ENCODE assay signal across 8 mouse cellular contexts in the genomic region with DNA sequence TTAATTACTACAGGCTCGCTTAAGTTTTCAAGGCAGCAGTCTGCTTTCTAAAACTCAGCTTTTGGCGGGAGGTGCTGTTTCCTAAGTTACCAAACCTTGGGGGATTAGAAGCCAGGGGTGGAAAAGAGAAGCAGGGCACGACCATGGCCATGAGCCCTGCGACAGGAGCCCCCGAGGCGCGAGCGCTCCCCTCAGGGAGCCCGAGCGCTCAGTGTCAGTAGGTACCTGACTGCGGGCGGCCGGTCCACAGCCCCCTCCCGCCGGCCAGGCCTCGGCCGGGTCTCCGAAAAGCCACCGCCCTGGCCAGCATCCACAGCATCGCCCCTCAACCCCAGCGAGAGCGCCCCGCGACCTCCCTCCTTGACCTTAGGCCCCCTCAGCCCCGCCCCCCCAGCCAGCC. TPM values are rescaled to one million over a fixed set of nuclear protein-coding genes. Genes with fewer than 3 reads are reported as not detected.
A peak's percentile ranks its signal among the peaks of the same experiment; 100 is the strongest.
DNase-seq lines count a peak whose midpoint lies in the region; ATAC-seq and TF ChIP-seq lines count a peak whose summit lies in the region.

No protein-coding gene starts in this region.

- H3K27me3 ChIP-seq in neural tube, embryonic 11.5 days (ENCODE audit: control insufficient read depth, insufficient read depth, low read length), result no peaks in the 10 kb centered on the region
- no peaks in the 10 kb centered on the region for H3K27me3 ChIP-seq in liver, postnatal 0 days (ENCODE audit: insufficient read depth, low read length)

- peak overlapping the region; percentile 79 for H3K4me3 ChIP-seq in neural tube, embryonic 11.5 days (ENCODE audit: low read depth, low read length)
- H3K4me3 ChIP-seq in liver, postnatal 0 days (ENCODE audit: low read depth, low read length), result peak overlapping the region; percentile 95

- no peaks in the 10 kb centered on the region for H3K4me1 ChIP-seq in neural tube, embryonic 11.5 days (ENCODE audit: control insufficient read depth, insufficient read depth, low read length)
- H3K4me1 ChIP-seq in liver, postnatal 0 days (ENCODE audit: insufficient read depth), result peaks cover 12% of the 10 kb centered on the region

- DNase-seq in cerebellum, adult 9-10 months, result peak; percentile 80
- no peak for DNase-seq in cerebellum, adult 9-11 months
- no peak for DNase-seq in neural tube, embryonic 11.5 days (ENCODE audit: low spot score)
- no peak for DNase-seq in neural tube, embryonic 10.5 days (ENCODE audit: extremely low spot score, low spot score)
- peak; percentile 41 for DNase-seq in forelimb bud, embryonic 11.5 days (ENCODE audit: low read depth, low spot score)
- no peak for DNase-seq in liver, postnatal 0 days
- DNase-seq in adrenal gland, postnatal 25 days, result no peak
- DNase-seq in cerebellum, postnatal 14 days, result no peak

- peak overlapping the region; percentile 60 for H3K9ac ChIP-seq in neural tube, embryonic 11.5 days (ENCODE audit: low read length)
- peak overlapping the region; percentile 87 for H3K9ac ChIP-seq in liver, postnatal 0 days (replicated peaks)

- H3K4me2 ChIP-seq in neural tube, embryonic 11.5 days (ENCODE audit: low read depth), result peak overlapping the region; percentile 50
- peak overlapping the region; percentile 73 for H3K4me2 ChIP-seq in liver, postnatal 0 days (ENCODE audit: low read depth, low read length)

- no peaks in the 10 kb centered on the region for H3K9me3 ChIP-seq in neural tube, embryonic 11.5 days (ENCODE audit: control insufficient read depth, low read length)
- no peaks in the 10 kb centered on the region for H3K9me3 ChIP-seq in liver, postnatal 0 days (ENCODE audit: low read length)

- 0 out of 2 replicates have a peak overlapping the region, but pooled peaks have one; percentile 20 for H3K27ac ChIP-seq in neural tube, embryonic 11.5 days (ENCODE audit: low read depth, low read length)
- peak overlapping the region; percentile 100 for H3K27ac ChIP-seq in liver, postnatal 0 days (ENCODE audit: low read depth)

- no peak for TF ChIP-seq CTCF in liver, postnatal 0 days (IDR thresholded peaks at IDR 0.05; ENCODE audit: low read depth)

- peak; percentile 84 for ATAC-seq in neural tube, embryonic 11.5 days (ENCODE audit: insufficient read depth, low FRiP score, low TSS enrichment)
- ATAC-seq in liver, postnatal 0 days, result peak; percentile 26

- H3K36me3 ChIP-seq in neural tube, embryonic 11.5 days (ENCODE audit: control insufficient read depth, insufficient read depth, low read length), result no peaks in the 10 kb centered on the region
- H3K36me3 ChIP-seq in liver, postnatal 0 days (replicated peaks; ENCODE audit: insufficient read depth, low read length), result no peaks in the 10 kb centered on the region

- no peak for TF ChIP-seq EP300 in liver, postnatal 0 days (IDR thresholded peaks at IDR 0.05; ENCODE audit: low read depth)

- under 1% methylated on average over 24 of the region's 25 CpGs for WGBS in neural tube, embryonic 11.5 days
- WGBS in liver, postnatal 0 days (ENCODE audit: insufficient replicate concordance), result 1% methylated on average over 20 of the region's 25 CpGs

RNA-seq across cellular contexts. Expression of gene Mplkip, which starts 0.6 kb away (rescaled TPM):
- polyA plus RNA-seq in neural tube, embryonic 11.5 days (2014; fragmentation: Nextera tagmentation; extraction: Ambion mirVana), result 53.9 and 58.9 TPM in 2 replicates
- 17.4 and 18.2 TPM in 2 replicates for polyA plus RNA-seq in liver, postnatal 0 days (2015; fragmentation: Nextera tagmentation; extraction: Ambion mirVana)
- 23.3 and 29.0 TPM in 2 replicates for total RNA-seq in adrenal gland, postnatal 25 days (2021)

RNA-seq across cellular contexts. Expression of gene Sugct, which starts 0.9 kb away (rescaled TPM):
- 2.4 and 2.7 TPM in 2 replicates for polyA plus RNA-seq in neural tube, embryonic 11.5 days (2014; fragmentation: Nextera tagmentation; extraction: Ambion mirVana)
- 14.0 and 16.3 TPM in 2 replicates for polyA plus RNA-seq in liver, postnatal 0 days (2015; fragmentation: Nextera tagmentation; extraction: Ambion mirVana)
- total RNA-seq in adrenal gland, postnatal 25 days (2021), result 5.6 and 7.7 TPM in 2 replicates

Comparison
In these comparisons a context has a peak if more than half of its experiments do, and no peak if none do; other contexts are left out.
1. DNase-seq: peak in cerebellum, adult 9-10 months (single experiment) and forelimb bud, embryonic 11.5 days (single experiment); none in cerebellum, adult 9-11 months (single experiment), neural tube, embryonic 11.5 days (single experiment), neural tube, embryonic 10.5 days (single experiment), liver, postnatal 0 days (single experiment), adrenal gland, postnatal 25 days (single experiment) and cerebellum, postnatal 14 days (0 of 2).